Mouse (Mus musculus) Patski (cell line): Measurements from ENCODE around the gene Palm2. TPM values are rescaled to one million over a fixed set of nuclear protein-coding genes. Genes with fewer than 3 reads are reported as not detected.
A peak's percentile ranks its signal among the peaks of the same experiment; 100 is the strongest.

ENCODE experiments used
- ATAC-seq: fragments of 100-300 bp; one replicate; pipeline ENCODE4 v1.8.0; 2021
- CTCF ChIA-PET: fragments of 350-600 bp; sonication (Branson Sonifier 250); formaldehyde crosslinking; loops from one replicate; lab custom pipeline; 2022; ENCODE audit warnings: inconsistent platforms; lab: Charles Lee
- POLR2A ChIA-PET: fragments of 350-600 bp; sonication (Branson Sonifier 250); formaldehyde crosslinking; loops from one replicate; lab custom pipeline; 2022; ENCODE audit warnings: antibody characterized with exemption, inconsistent platforms; lab: Charles Lee
- DNase-seq: peaks from one replicate; pipeline ENCODE4 v3.0.0-alpha.2; 2011; ENCODE audit warnings: low read depth, low spot score
- H3K27me3 ChIP-seq: fragments of 371-371 bp; one replicate; pipeline ENCODE4 v1.5.1; 2021
- CTCF ChIP-seq: fragments of 100-300 bp; IDR thresholded peaks from one replicate; pipeline ENCODE4 v1.5.1; 2021
- in situ Hi-C: fragments of 300-500 bp; cut with MboI; formaldehyde crosslinking; loops from 3 replicates; pipeline ENCODE4 v1.11.1; 2018; ENCODE audit warnings: low pct_unique_long_range_greater_than_20kb, mixed read lengths
- polyA plus RNA-seq: library from polyadenylated mRNA; unstranded; gene quantifications from one replicate; pipeline ENCODE4 v1.2.3, GENCODE M21; 2021

Gene Palm2
- polyA plus RNA-seq, 1 experiment from 2014 or later: 0.71 TPM

DNA sequence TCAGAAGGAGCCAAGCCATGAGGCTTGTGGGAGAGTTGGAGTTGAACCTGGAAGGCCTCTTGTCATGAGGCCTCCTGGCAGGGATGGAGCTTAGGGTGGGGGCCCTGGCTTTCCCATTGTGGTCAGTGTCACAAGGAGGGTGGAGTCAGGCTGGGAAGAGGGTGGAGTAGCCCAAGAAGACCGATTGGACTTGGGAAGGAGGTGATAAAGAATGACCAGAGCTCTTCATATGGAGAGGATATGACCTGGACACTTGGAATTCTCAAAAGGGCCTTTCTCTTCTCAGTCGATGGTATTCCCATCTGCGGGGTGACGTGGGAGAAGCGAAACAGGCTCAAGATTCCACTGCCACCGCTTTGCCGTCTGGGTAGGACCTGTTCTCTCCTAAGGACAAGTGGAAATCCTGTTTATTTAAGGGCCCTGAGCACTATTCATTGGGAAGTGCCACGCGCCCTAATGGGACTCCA lies 245.0 kb downstream of the Palm2 start:
- in situ Hi-C loops: no loop called here
- CTCF ChIA-PET: interaction anchor here (1.0 to 1.6 kb wide), 2 partner anchors 8 to 110 kb away, joined by 3 to 6 read pairs; no protein-coding TSS in a partner anchor
- no peaks in the 10 kb centered on the region for H3K27me3 ChIP-seq
- DNase-seq (no peak), ATAC-seq (no peak)
- no peak for TF ChIP-seq CTCF
- POLR2A ChIA-PET: no interaction called here

DNA sequence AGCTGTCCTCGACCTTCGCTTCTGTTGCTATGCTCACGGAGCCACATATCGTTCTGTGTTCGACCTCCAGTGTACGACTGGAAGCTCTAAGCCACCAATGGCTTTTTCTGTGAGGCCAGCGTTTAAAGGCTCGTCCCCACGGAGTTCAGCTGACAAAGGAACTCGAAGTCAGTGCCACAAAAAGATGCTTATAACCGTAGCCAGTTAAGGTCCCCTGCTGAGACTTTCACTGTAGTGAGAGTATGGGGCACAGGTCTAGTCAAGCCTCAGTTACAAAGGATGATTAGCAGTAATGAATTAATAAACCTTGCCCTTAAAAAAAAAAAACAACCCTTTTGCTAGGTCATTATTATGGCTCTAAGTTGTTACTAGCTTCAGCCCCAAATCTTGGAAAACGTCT lies 246.1 kb downstream of the Palm2 start:
- no peaks in the 10 kb centered on the region for H3K27me3 ChIP-seq
- no peak for TF ChIP-seq CTCF
- ChIA-PET CTCF (interaction anchor here (1.6 kb wide), 1 partner anchor 9 kb away, joined by 6 read pairs; no protein-coding TSS in a partner anchor), POLR2A (no interaction called here)
- in situ Hi-C loops: no loop called here
- no peak for ATAC-seq
- no peak for DNase-seq

DNA sequence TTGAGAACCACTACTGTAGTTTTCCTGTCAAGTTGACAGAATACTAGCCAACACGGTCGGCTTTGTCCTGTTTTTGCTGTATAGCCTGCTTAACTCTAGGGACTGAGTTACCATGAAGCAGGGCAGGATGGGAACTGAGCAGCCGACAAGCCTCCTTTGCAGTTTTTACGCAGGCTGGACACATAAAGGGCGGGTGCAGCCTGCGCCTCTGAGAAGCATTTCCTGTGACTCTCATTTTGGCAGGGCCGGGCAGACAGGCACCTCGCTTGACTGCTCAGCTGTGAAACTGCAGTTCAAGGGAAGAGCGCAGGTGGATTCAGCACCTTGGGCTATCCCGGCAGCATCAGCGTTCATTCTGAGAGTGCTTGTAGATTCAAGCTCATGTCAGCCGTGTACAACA lies 247.5 kb downstream of the Palm2 start:
- ChIA-PET POLR2A (no interaction called here), CTCF (no interaction called here)
- DNase-seq (peak; percentile 64), ATAC-seq (peak; percentile 67)
- in situ Hi-C loops: no loop called here
- TF ChIP-seq CTCF: no peak
- H3K27me3 ChIP-seq: no peaks in the 10 kb centered on the region

DNA sequence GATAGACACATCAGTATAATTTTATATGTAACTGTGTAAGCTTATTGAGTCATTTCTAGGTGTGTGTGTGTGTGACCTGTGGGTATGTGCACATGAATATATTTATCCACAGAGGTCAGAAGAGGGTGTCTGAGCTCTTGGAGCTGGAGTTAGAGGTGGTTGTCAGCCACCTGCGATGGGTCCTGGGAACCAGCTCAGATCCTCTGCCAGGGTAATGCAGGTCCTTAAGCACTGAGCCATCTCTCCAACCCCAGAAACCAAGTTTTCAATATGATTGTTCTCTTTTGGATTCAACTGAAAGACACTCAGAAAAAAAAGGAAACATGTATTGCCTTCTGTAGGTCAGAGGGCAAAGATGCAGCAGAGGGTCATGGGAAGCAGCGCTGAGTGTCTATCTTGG lies 248.3 kb downstream of the Palm2 start:
- no peak for DNase-seq
- H3K27me3 ChIP-seq: no peaks in the 10 kb centered on the region
- ChIA-PET CTCF (no interaction called here), POLR2A (no interaction called here)
- no peak for ATAC-seq
- in situ Hi-C loops: no loop called here
- no peak for TF ChIP-seq CTCF

DNA sequence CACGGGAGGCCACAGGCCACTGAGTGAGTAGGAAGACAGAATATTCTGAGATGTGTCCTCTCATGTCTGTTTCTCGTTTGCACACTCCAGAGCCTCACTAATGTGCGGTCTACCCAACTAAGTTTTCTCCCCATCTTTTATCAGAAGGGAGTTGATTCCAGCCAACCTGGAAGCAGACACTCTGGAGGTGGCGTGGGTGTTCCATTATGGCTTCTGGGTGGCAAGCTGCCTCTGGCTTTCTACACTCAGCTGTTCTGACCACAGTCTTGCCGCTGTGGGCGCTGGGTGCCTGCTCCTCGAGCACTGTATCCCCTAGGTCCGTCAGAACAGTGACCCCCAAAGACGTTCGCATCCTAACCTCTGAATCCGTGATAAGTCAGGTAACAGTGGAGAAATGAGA lies 248.9 kb downstream of the Palm2 start:
- POLR2A ChIA-PET: no interaction called here
- DNase-seq: no peak
- in situ Hi-C loops: no loop called here
- no peak for TF ChIP-seq CTCF
- ATAC-seq: no peak
- no peaks in the 10 kb centered on the region for H3K27me3 ChIP-seq
- CTCF ChIA-PET: no interaction called here

DNA sequence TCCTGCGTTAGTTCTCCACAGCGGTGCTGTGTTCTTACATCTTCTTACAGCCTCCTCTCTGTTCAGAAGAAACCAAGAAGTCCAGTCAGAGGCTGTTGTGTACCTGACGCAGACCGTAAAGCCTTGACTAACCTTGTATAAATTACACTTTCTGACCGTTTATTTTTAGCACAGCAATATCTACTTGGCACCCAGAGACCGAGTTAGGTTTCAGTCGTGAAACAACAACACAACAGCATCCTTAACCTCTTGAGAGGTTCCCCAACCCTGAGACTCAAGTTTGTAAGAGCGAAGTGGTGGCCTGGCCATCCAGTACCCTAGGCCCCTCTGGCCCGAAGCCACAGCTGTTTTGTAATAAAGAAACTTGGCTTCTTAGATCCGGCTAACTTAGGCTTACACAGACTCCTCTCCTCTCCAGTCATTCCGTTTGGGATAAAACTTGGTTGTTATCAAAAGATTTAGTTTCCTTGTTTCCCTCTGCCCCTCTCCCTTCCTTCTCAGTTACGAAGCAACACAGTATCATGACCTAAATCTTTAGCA lies 250.7 kb downstream of the Palm2 start:
- ChIA-PET CTCF (no interaction called here), POLR2A (no interaction called here)
- no peaks in the 10 kb centered on the region for H3K27me3 ChIP-seq
- ATAC-seq (no peak), DNase-seq (no peak)
- in situ Hi-C loops: no loop called here
- TF ChIP-seq CTCF: no peak

DNA sequence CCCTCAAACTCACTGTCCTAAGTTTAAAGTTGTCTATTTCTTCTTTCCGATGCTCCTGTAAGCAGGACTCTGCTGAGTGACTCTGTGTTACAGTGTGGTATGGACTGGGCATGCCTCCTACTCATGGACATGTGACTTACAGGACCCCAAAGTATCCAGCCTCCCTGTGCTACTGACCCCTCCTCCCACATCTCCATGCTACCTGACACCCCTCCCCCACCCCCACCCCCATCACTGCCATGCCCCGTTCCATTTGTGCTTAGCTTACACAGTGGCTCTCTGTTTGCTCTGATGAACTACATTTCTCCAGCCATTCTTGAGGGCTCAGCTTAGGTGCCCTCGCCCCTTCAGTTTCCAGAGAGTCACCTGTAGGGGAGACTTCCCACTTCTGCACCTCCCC lies 252.7 kb downstream of the Palm2 start:
- in situ Hi-C loops: no loop called here
- H3K27me3 ChIP-seq: no peaks in the 10 kb centered on the region
- ATAC-seq (no peak), DNase-seq (no peak)
- ChIA-PET POLR2A (no interaction called here), CTCF (no interaction called here)
- no peak for TF ChIP-seq CTCF

DNA sequence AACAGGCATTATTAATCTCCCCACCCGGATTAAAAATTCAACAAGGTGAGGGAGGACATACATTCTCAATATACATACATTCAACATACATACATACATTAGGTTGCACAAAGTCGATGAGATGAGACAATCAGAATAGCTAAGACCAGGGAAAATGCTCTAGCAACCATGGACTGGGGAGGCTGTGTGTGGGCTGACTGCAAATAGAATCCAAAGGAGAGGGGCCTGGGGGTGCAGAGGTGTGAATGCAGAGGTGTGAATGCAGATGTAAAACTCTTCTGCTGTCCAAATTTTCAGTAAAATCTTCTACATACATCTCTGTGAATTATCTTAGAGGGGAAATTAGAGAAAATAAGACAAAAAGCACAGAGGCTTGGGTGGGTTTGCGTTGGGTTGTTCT lies 253.5 kb downstream of the Palm2 start:
- POLR2A ChIA-PET: no interaction called here
- no peaks in the 10 kb centered on the region for H3K27me3 ChIP-seq
- in situ Hi-C loops: no loop called here
- DNase-seq: no peak
- no peak for TF ChIP-seq CTCF
- CTCF ChIA-PET: no interaction called here
- ATAC-seq: no peak

DNA sequence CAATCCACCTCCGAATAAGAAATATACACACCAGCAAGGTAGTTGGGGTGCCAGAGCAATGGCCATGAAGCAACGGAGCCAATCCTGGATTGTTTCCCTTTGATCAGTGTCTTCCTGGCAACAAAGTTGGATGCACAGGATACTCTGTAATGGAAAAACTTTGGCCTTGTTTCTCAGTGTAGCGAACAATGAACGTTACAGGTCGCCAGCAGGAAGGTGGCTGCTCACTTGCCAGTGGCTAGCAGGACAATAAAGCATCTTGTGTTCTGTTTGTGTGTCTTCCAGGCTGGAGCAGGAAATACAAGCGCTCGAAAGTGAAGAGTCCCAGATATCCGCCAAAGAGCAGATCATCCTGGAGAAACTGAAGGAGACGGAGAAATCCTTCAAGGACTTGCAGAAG lies 254.1 kb downstream of the Palm2 start:
- in situ Hi-C loops: no loop called here
- H3K27me3 ChIP-seq: no peaks in the 10 kb centered on the region
- TF ChIP-seq CTCF: no peak
- POLR2A ChIA-PET: no interaction called here
- CTCF ChIA-PET: no interaction called here
- no peak for ATAC-seq
- DNase-seq: no peak

DNA sequence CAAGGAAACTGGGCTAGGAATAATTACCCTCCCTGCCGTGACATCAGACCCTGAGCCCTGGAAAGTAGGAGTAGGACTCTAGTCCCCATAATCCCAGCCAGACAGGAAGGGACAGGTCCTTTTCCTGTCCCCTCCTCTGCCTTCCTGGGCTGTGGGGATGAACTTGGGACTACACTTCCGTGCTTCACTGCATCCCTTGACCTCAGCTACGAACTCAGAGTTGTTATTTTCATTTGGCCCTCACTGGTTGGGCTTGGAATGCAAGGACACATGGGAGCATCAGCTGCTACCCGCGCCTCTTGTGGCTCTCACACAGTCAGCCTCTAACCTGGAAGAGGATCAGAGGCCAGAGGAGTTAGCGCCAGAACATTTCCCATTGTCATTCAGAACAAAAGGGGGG lies 256.0 kb downstream of the Palm2 start:
- no peak for ATAC-seq
- in situ Hi-C loops: no loop called here
- no peak for TF ChIP-seq CTCF
- ChIA-PET POLR2A (interaction anchor here (1.3 kb wide), 1 partner anchor 16 kb away, joined by 3 read pairs; no protein-coding TSS in a partner anchor), CTCF (no interaction called here)
- no peak for DNase-seq
- H3K27me3 ChIP-seq: no peaks in the 10 kb centered on the region

DNA sequence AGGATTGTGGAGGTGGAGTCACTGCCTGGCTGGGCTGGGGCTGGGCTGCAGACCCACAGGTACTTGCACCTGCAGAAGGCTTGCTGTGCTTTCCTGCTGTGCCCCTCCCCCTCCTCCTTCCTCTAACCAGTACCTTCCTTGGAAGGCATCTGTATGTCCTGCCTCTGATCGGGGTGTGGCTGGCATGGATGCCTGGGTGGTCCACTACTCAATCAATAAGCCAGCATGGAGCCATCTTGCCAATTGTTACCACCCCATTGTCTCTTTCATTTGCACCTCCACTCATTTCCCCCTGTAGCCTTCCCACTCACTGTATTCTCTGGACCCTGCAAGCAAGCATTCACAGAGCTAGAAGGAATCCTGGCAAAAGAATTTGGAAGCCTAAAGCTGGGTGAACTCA lies 256.8 kb downstream of the Palm2 start:
- POLR2A ChIA-PET: interaction anchor here (0.6 kb wide), 1 partner anchor 26 kb away, joined by 4 read pairs; no protein-coding TSS in a partner anchor
- ATAC-seq (no peak), DNase-seq (no peak)
- no peak for TF ChIP-seq CTCF
- in situ Hi-C loops: no loop called here
- CTCF ChIA-PET: no interaction called here
- no peaks in the 10 kb centered on the region for H3K27me3 ChIP-seq
